Mouse (Mus musculus): Measurements from ENCODE around the gene Ebf3. TPM values are rescaled to one million over a fixed set of nuclear protein-coding genes. Genes with fewer than 3 reads are reported as not detected.

Gene Ebf3
- polyA plus RNA-seq, 2 experiments = 0.07 TPM; not detected in 1

GRCm38 (mm10) chr7:137302161-137302560, 12.1 kb downstream of the Ebf3 start:
- WGBS (ENCODE audit: insufficient replicate concordance) = 58% methylated on average over 5 of the region's 5 CpGs
- TF ChIP-seq CTCF (IDR thresholded peaks at IDR 0.05; ENCODE audit: low read depth) (no peak), EP300 (IDR thresholded peaks at IDR 0.05; ENCODE audit: low read depth) (no peak)
- H3K36me3 ChIP-seq (replicated peaks; ENCODE audit: control insufficient read depth, insufficient read depth, low read depth) = no peaks in the 10 kb centered on the region
- H3K4me2 ChIP-seq (ENCODE audit: low read depth) = no peak overlapping the region
- DNase-seq (ENCODE audit: low read depth in 3 of 3, low spot score in 3 of 3) (no peak), ATAC-seq (ENCODE audit: insufficient read depth) (no peak)
- peaks cover 28% of the 10 kb centered on the region for H3K27me3 ChIP-seq (ENCODE audit: control insufficient read depth, insufficient read depth, low read length)
- no peak overlapping the region for H3K9ac ChIP-seq (replicated peaks)
- H3K4me3 ChIP-seq (ENCODE audit: insufficient read depth in 1 of 2, low read depth in 2 of 2, low read length in 2 of 2) = no peak overlapping the region
- H3K9me3 ChIP-seq (ENCODE audit: control insufficient read depth, low read length) = no peaks in the 10 kb centered on the region
- no peak overlapping the region for H3K27ac ChIP-seq
- H3K4me1 ChIP-seq (replicated peaks; ENCODE audit: control insufficient read depth in 2 of 2, insufficient read depth in 2 of 2, low read length in 1 of 2) = no peaks in the 10 kb centered on the region

DNA sequence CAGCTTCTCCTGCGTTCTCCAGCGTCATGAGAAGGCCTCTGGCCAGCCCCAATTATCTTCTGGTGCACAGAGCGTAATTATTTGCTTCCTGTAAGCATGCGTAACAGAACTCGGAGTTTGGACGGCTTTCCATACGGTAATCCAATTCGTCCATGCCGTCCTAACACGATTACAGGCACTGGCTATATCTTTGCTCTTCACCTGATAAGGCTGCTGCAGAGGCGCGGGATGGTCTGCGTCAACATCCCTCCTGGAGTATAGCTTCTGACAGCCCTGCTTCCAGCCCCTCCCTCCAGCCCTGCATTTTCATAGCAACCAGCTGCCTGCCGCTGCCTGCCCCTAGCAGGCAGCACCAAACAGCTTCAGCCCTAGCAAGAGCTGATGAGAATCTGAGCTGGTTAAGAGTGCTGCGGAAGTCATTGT, 12.9 kb downstream of the Ebf3 start:
- no peak overlapping the region for H3K4me2 ChIP-seq (ENCODE audit: low read depth)
- H3K4me3 ChIP-seq (ENCODE audit: insufficient read depth in 1 of 2, low read depth in 2 of 2, low read length in 2 of 2) = no peak overlapping the region
- no peak for TF ChIP-seq CTCF (IDR thresholded peaks at IDR 0.05; ENCODE audit: low read depth)
- no peak for TF ChIP-seq EP300 (IDR thresholded peaks at IDR 0.05; ENCODE audit: low read depth)
- no peak overlapping the region for H3K9ac ChIP-seq (replicated peaks)
- WGBS (ENCODE audit: insufficient replicate concordance) = 32% methylated on average over 15 of the region's 15 CpGs
- ATAC-seq (ENCODE audit: insufficient read depth) (no peak), DNase-seq (ENCODE audit: low read depth in 3 of 3, low spot score in 3 of 3) (no peak)
- H3K27me3 ChIP-seq (ENCODE audit: control insufficient read depth, insufficient read depth, low read length) = peaks cover 21% of the 10 kb centered on the region
- H3K36me3 ChIP-seq (replicated peaks; ENCODE audit: control insufficient read depth, insufficient read depth, low read depth) = no peaks in the 10 kb centered on the region
- no peak overlapping the region for H3K27ac ChIP-seq
- no peaks in the 10 kb centered on the region for H3K9me3 ChIP-seq (ENCODE audit: control insufficient read depth, low read length)
- no peaks in the 10 kb centered on the region for H3K4me1 ChIP-seq (replicated peaks; ENCODE audit: control insufficient read depth in 2 of 2, insufficient read depth in 2 of 2, low read length in 1 of 2)

DNA sequence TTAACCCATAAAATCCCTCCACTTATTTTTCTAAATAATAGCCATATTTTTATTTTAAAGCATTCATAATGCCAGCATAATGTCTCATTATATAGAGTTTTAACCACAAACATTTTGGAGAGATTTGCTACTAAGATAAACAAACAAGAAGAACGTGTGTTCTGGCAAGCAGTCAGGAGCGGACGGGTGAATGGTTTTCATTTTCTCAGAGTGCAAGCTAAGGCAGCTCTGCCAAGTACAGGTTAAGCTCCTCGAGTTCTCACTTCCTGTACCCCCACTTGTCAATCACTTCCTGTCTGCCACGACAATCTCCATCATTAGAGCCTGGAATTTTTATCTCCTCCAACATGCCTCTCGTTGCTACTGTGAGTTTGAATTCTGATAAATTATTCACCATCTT, 13.4 kb downstream of the Ebf3 start:
- DNase-seq (ENCODE audit: low read depth in 3 of 3, low spot score in 3 of 3) = no peak
- H3K4me3 ChIP-seq (ENCODE audit: insufficient read depth in 1 of 2, low read depth in 2 of 2, low read length in 2 of 2) = no peak overlapping the region
- no peaks in the 10 kb centered on the region for H3K4me1 ChIP-seq (replicated peaks; ENCODE audit: control insufficient read depth in 2 of 2, insufficient read depth in 2 of 2, low read length in 1 of 2)
- H3K27ac ChIP-seq = no peak overlapping the region
- ATAC-seq (ENCODE audit: insufficient read depth) = no peak
- H3K4me2 ChIP-seq (ENCODE audit: low read depth) = no peak overlapping the region
- TF ChIP-seq EP300 (IDR thresholded peaks at IDR 0.05; ENCODE audit: low read depth) (no peak), CTCF (IDR thresholded peaks at IDR 0.05; ENCODE audit: low read depth) (no peak)
- peaks cover 21% of the 10 kb centered on the region for H3K27me3 ChIP-seq (ENCODE audit: control insufficient read depth, insufficient read depth, low read length)
- no peaks in the 10 kb centered on the region for H3K9me3 ChIP-seq (ENCODE audit: control insufficient read depth, low read length)
- WGBS (ENCODE audit: insufficient replicate concordance) = 21% methylated on average over 6 of the region's 6 CpGs
- no peak overlapping the region for H3K9ac ChIP-seq (replicated peaks)
- H3K36me3 ChIP-seq (replicated peaks; ENCODE audit: control insufficient read depth, insufficient read depth, low read depth) = no peaks in the 10 kb centered on the region

GRCm38 (mm10) chr7:137300169-137300568, 14.1 kb downstream of the Ebf3 start:
- no peaks in the 10 kb centered on the region for H3K9me3 ChIP-seq (ENCODE audit: control insufficient read depth, low read length)
- DNase-seq (ENCODE audit: low read depth in 3 of 3, low spot score in 3 of 3) = no peak
- no peak overlapping the region for H3K4me2 ChIP-seq (ENCODE audit: low read depth)
- 29% methylated on average over 11 of the region's 11 CpGs for WGBS (ENCODE audit: insufficient replicate concordance)
- no peak overlapping the region for H3K4me3 ChIP-seq (ENCODE audit: insufficient read depth in 1 of 2, low read depth in 2 of 2, low read length in 2 of 2)
- no peak for ATAC-seq (ENCODE audit: insufficient read depth)
- peaks cover 17% of the 10 kb centered on the region for H3K27me3 ChIP-seq (ENCODE audit: control insufficient read depth, insufficient read depth, low read length)
- H3K36me3 ChIP-seq (replicated peaks; ENCODE audit: control insufficient read depth, insufficient read depth, low read depth) = no peaks in the 10 kb centered on the region
- H3K9ac ChIP-seq (replicated peaks) = no peak overlapping the region
- TF ChIP-seq CTCF (IDR thresholded peaks at IDR 0.05; ENCODE audit: low read depth) (no peak), EP300 (IDR thresholded peaks at IDR 0.05; ENCODE audit: low read depth) (no peak)
- H3K27ac ChIP-seq = no peak overlapping the region
- H3K4me1 ChIP-seq (replicated peaks; ENCODE audit: control insufficient read depth in 2 of 2, insufficient read depth in 2 of 2, low read length in 1 of 2) = no peaks in the 10 kb centered on the region

DNA sequence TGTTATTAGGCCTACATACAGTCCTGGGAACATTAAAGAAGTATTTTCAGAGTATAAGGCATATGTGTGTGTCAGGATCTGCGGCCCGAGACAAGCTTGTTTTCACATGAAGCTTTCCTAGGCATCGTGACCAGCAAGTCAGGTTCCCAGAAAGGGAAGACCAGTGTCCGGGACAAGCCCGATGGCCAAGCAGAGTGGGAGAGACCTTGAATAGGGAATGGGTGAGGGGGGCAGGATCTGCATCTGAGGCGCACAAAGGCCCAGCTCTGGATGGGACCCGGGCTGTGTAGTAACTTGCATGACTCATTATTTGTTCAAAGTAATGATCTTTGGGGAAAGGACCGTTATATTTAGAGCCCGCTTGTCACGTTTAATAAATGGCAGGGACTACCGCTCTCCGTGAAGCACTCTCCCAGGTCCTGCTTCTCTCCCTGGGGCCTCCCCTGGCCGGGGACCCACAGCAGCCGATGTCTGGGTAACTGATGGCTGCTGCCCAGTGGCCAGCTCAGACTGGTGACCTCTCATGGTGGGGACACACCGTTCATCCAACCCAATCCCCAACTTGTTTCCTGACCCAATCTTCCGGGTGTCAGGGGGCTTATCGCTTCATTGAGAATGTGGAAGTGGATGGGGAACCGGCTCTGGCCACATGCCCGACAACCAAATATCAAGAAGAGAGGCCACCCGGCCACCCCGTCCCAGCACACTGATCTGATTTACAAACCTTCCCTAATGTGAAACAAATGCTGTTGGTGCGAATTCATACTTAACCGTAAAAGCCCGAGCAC, 16.5 kb downstream of the Ebf3 start:
- H3K27ac ChIP-seq = no peak overlapping the region
- no peaks in the 10 kb centered on the region for H3K9me3 ChIP-seq (ENCODE audit: control insufficient read depth, low read length)
- ATAC-seq (ENCODE audit: insufficient read depth) (no peak), DNase-seq (ENCODE audit: low read depth in 3 of 3, low spot score in 3 of 3) (no peak)
- H3K9ac ChIP-seq (replicated peaks) = no peak overlapping the region
- WGBS (ENCODE audit: insufficient replicate concordance) = 64% methylated on average over 24 of the region's 24 CpGs
- no peak for TF ChIP-seq EP300 (IDR thresholded peaks at IDR 0.05; ENCODE audit: low read depth)
- TF ChIP-seq CTCF (IDR thresholded peaks at IDR 0.05; ENCODE audit: low read depth) = no peak
- no peaks in the 10 kb centered on the region for H3K4me1 ChIP-seq (replicated peaks; ENCODE audit: control insufficient read depth in 2 of 2, insufficient read depth in 2 of 2, low read length in 1 of 2)
- no peak overlapping the region for H3K4me3 ChIP-seq (ENCODE audit: insufficient read depth in 1 of 2, low read depth in 2 of 2, low read length in 2 of 2)
- no peaks in the 10 kb centered on the region for H3K36me3 ChIP-seq (replicated peaks; ENCODE audit: control insufficient read depth, insufficient read depth, low read depth)
- H3K27me3 ChIP-seq (ENCODE audit: control insufficient read depth, insufficient read depth, low read length) = peaks cover 12% of the 10 kb centered on the region
- H3K4me2 ChIP-seq (ENCODE audit: low read depth) = no peak overlapping the region
